23 mouse cellular contexts compared by ENCODE assay signal in the genomic region with DNA sequence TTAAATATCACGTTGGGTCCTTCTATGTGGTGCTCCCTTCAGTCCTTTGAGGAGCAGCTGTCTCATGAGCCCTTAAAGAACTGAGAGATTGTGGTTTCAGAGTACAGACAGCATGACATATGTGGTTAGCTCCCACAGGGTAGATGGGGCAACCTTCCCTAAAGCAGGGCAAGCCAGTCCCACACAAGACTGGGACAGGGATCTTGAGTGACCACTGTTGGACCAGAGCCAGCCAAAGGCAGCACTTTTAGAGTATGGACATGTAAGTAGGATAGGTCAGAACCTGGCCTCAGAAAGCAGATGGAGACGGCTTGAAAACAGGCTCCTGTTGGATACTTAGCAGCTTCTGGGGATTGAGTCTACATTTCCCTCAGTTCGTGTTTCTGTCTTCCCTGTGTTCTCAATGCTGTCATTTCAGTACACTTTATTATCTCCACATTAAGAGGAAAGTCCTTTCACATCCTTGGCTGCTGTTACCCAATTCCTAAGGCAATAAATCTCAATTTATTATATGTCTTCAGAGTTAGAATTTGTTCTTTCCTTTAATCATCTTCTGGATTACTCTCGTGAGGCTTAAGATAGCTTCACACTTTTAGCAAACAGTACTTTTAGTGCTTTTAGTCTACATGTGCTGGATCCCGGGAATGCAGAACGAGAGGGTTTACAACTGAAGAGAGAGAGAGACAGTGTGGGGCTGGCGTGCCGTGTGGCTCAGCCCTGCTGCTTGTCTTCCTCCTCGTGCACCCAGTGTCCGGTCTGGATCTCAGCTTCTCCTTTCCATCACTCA. TPM values are rescaled to one million over a fixed set of nuclear protein-coding genes. Genes with fewer than 3 reads are reported as not detected.
DNase-seq lines count a peak whose midpoint lies in the region; ATAC-seq and TF ChIP-seq lines count a peak whose summit lies in the region.
"Had no signal": no experiment of that assay in that cellular context is flagged by ENCODE, and none has a peak within 500 bp of the region (broad histone marks: within the 10 kb centered on the region; RNA-seq: fewer than 3 reads in every experiment).

No protein-coding gene starts in this region.

- peaks cover 100% of the 10 kb centered on the region for H3K79me2 ChIP-seq in macrophage (ENCODE audit: inconsistent target)

- DNase-seq in CD4-positive, CD25-positive, alpha-beta regulatory T cell, adult 2 months (ENCODE audit: low read depth, low spot score) = peak; percentile 49
- DNase-seq in spleen, adult 2 months (ENCODE audit: low read depth in 1 of 2, low spot score in 2 of 2) = no peak
- DNase-seq in spleen, postnatal 10 days (ENCODE audit: low spot score in 2 of 2) = no peak
- DNase-seq in layer of hippocampus, adult 11-12 months (ENCODE audit: low spot score) = no peak
- no peak for DNase-seq in hindbrain, embryonic 11.5 days (ENCODE audit: low spot score)
- DNase-seq in lung, postnatal 4 days = no peak
- DNase-seq: adrenal gland, postnatal 14 days; cerebellum, adult 8-10 months; gastrocnemius, postnatal 14 days; kidney, postnatal 25 days; right cerebral cortex, adult 18-20 months; spleen, adult 18-20 months; thymus, postnatal 25 days had no signal

- no peak overlapping the region for H3K4me3 ChIP-seq in spleen, adult 2 months (ENCODE audit: extremely low read depth, insufficient read depth, insufficient read length)
- no peak overlapping the region for H3K4me3 ChIP-seq in macrophage (ENCODE audit: inconsistent target)
- no peak overlapping the region for H3K4me3 ChIP-seq in hindbrain, embryonic 11.5 days (ENCODE audit: low read depth, low read length)
- H3K4me3 ChIP-seq: embryonic facial prominence, embryonic 12.5 days; heart, embryonic 13.5 days; liver, embryonic 15.5 days had no signal

- no peak for TF ChIP-seq POLR2A in spleen, adult 2 months (IDR thresholded peaks at IDR 0.05; ENCODE audit: low read depth, low read length)

- H3K4me2 ChIP-seq in hindbrain, embryonic 11.5 days (replicated peaks; ENCODE audit: low read depth, low read length) = no peak overlapping the region
- H3K4me2 ChIP-seq: embryonic facial prominence, embryonic 12.5 days; heart, embryonic 13.5 days; liver, embryonic 15.5 days had no signal

- H3K9me3 ChIP-seq in hindbrain, embryonic 11.5 days (ENCODE audit: control insufficient read depth, low read length) = no peaks in the 10 kb centered on the region
- H3K9me3 ChIP-seq: embryonic facial prominence, embryonic 12.5 days; heart, embryonic 13.5 days; liver, embryonic 15.5 days had no signal

- peaks cover 14% of the 10 kb centered on the region for H3K36me3 ChIP-seq in spleen, adult 2 months (ENCODE audit: control insufficient read depth, insufficient read depth, low read length)
- H3K36me3 ChIP-seq in macrophage (ENCODE audit: inconsistent target) = no peaks in the 10 kb centered on the region
- H3K36me3 ChIP-seq in hindbrain, embryonic 11.5 days (ENCODE audit: control insufficient read depth, insufficient read depth, low read length) = no peaks in the 10 kb centered on the region

- H3K27ac ChIP-seq in spleen, adult 2 months (ENCODE audit: insufficient read depth, low read length) = peak overlapping the region; percentile 69
- H3K27ac ChIP-seq in macrophage = peak overlapping the region; percentile 52
- H3K27ac ChIP-seq in hindbrain, embryonic 11.5 days (ENCODE audit: low read depth, low read length) = no peak overlapping the region
- H3K27ac ChIP-seq: embryonic facial prominence, embryonic 12.5 days; heart, embryonic 13.5 days; liver, embryonic 15.5 days had no signal

- no peak overlapping the region for H3K9ac ChIP-seq in hindbrain, embryonic 11.5 days (ENCODE audit: low read depth, low read length)
- H3K9ac ChIP-seq: embryonic facial prominence, embryonic 12.5 days; heart, embryonic 13.5 days; liver, embryonic 15.5 days had no signal

- peaks cover 47% of the 10 kb centered on the region for H3K4me1 ChIP-seq in spleen, adult 2 months (ENCODE audit: control insufficient read depth, insufficient read depth, insufficient read length)
- H3K4me1 ChIP-seq in hindbrain, embryonic 11.5 days (replicated peaks; ENCODE audit: control insufficient read depth, insufficient read depth, low read length) = no peaks in the 10 kb centered on the region

- H3K27me3 ChIP-seq in spleen, adult 2 months (ENCODE audit: control insufficient read depth, insufficient read depth, low read length) = no peaks in the 10 kb centered on the region
- no peaks in the 10 kb centered on the region for H3K27me3 ChIP-seq in hindbrain, embryonic 11.5 days (ENCODE audit: control insufficient read depth, insufficient read depth, low read length)
- H3K27me3 ChIP-seq: embryonic facial prominence, embryonic 12.5 days; heart, embryonic 13.5 days; liver, embryonic 15.5 days had no signal

- ATAC-seq in CD4-positive, CD25-positive, alpha-beta regulatory T cell, adult 4 months = no peak
- no peak for ATAC-seq in hindbrain, embryonic 11.5 days (ENCODE audit: low FRiP score)
- ATAC-seq: inflammation-experienced regulatory T-cells, adult 6 months; lung, postnatal 0 days had no signal

- WGBS in spleen, adult 2 months = 57% methylated on average over 10 of the region's 10 CpGs
- 32% methylated on average over 9 of the region's 10 CpGs for WGBS in macrophage (ENCODE audit: missing documents)
- WGBS in hindbrain, embryonic 11.5 days = 95% methylated on average over 10 of the region's 10 CpGs

- TF ChIP-seq CTCF in spleen, adult 2 months (IDR thresholded peaks at IDR 0.05; ENCODE audit: extremely low read depth, insufficient read depth, insufficient read length, insufficient replicate concordance) = no peak

RNA-seq across cellular contexts. Expression of a gene that starts 6.1 kb away (rescaled TPM):
- 100 to 1,000 TPM; 102 to 104 TPM for polyA plus RNA-seq in CD4-positive, CD25-positive, alpha-beta regulatory T cell, adult 4 months (2017; shearing (Covaris generic))
- polyA plus RNA-seq in spleen, adult 2 months (2012; rRNA removed) = 19.3 and 21.5 TPM in 2 replicates
- total RNA-seq in macrophage (2018; cell fraction: chromatin; rRNA removed) = 1 to 10 TPM in 13 of 26 experiments, under 1 TPM in 10, not detected in 3; 0.39 to 6.8 (median 1.9) TPM
- total RNA-seq in macrophage (2018; cell fraction: cytosol; rRNA removed) = 10 to 100 TPM in 1 of 26 experiments, 1 to 10 TPM in 19, under 1 TPM in 6; 0.40 to 10.8 (median 3.0) TPM
- 10 to 100 TPM in 1 of 26 experiments, 1 to 10 TPM in 19, under 1 TPM in 6; 0.17 to 27.4 (median 2.0) TPM for total RNA-seq in macrophage (2018; cell fraction: nucleus; rRNA removed)
- 2.6 to 26.1 TPM (median 8.0 TPM) in 3 replicates for polyA plus RNA-seq in macrophage (2018)
- polyA plus RNA-seq in hindbrain, embryonic 11.5 days (2014; fragmentation: Nextera tagmentation; extraction: Ambion mirVana) = 1.9 and 3.2 TPM in 2 replicates

RNA-seq across cellular contexts. Expression of a gene that starts 43.4 kb away (rescaled TPM):
- 10 to 100 TPM; 92.7 to 95.9 TPM for polyA plus RNA-seq in CD4-positive, CD25-positive, alpha-beta regulatory T cell, adult 4 months (2017; shearing (Covaris generic))
- polyA plus RNA-seq in spleen, adult 2 months (2012; rRNA removed) = 91.9 and 111 TPM in 2 replicates
- 1 to 10 TPM in 6 of 26 experiments, under 1 TPM in 8, not detected in 12; 0.33 to 5.1 (median 0.94) TPM for total RNA-seq in macrophage (2018; cell fraction: chromatin; rRNA removed)
- 10 to 100 TPM in 1 of 26 experiments, 1 to 10 TPM in 14, under 1 TPM in 11; 0.12 to 14.1 (median 2.8) TPM for total RNA-seq in macrophage (2018; cell fraction: cytosol; rRNA removed)
- total RNA-seq in macrophage (2018; cell fraction: nucleus; rRNA removed) = 10 to 100 TPM in 1 of 26 experiments, 1 to 10 TPM in 14, under 1 TPM in 1, not detected in 10; 0.44 to 13.9 (median 3.5) TPM
- polyA plus RNA-seq in macrophage (2018) = 0.20 to 0.28 TPM (median 0.22 TPM) in 3 replicates
- 0.13 and 0.59 TPM in 2 replicates for polyA plus RNA-seq in hindbrain, embryonic 11.5 days (2014; fragmentation: Nextera tagmentation; extraction: Ambion mirVana)
- total RNA-seq: gastrocnemius, postnatal 14 days; layer of hippocampus, postnatal 10 days; left cerebral cortex, postnatal 10 days had no signal
- polyA plus RNA-seq: heart, embryonic 13.5 days; limb, embryonic 14.5 days had no signal

Comparison
In these comparisons a context has a peak if more than half of its experiments do, and no peak if none do; other contexts are left out.
1. RNA of a gene that starts 43.4 kb away (polyA plus RNA-seq): 92.7 to 95.9 TPM in CD4-positive, CD25-positive, alpha-beta regulatory T cell, adult 4 months and 91.9 to 111 TPM in spleen, adult 2 months; 0.13 to 0.59 TPM in hindbrain, embryonic 11.5 days and 0.20 to 0.28 TPM in macrophage; every median in the first group is over 10 times any median in the second.